Mouse (Mus musculus): ENCODE data around the gene March9.

GRCm38 (mm10) chr10:127079665-127080391 is 19.8 kb upstream of the March9 start:
- TF ChIP-seq EP300 (optimal IDR thresholded peaks at IDR 0.05): no peak
- peak; percentile 56 for TF ChIP-seq CTCF (IDR thresholded peaks at IDR 0.05; ENCODE audit: low read depth)
